Mouse (Mus musculus) liver, embryonic 14.5 days (tissue): ENCODE results near the gene Stac2.

Source experiments
- CTCF ChIP-seq: IDR thresholded peaks from 2 replicates; pipeline ENCODE4 v1.5.1; 2016; ENCODE audit warnings: antibody characterized with exemption, low read depth, control low read depth
- EP300 ChIP-seq: IDR thresholded peaks from 2 replicates; pipeline ENCODE4 v1.6.1; 2016; ENCODE audit warnings: antibody characterized with exemption, low read depth

DNA sequence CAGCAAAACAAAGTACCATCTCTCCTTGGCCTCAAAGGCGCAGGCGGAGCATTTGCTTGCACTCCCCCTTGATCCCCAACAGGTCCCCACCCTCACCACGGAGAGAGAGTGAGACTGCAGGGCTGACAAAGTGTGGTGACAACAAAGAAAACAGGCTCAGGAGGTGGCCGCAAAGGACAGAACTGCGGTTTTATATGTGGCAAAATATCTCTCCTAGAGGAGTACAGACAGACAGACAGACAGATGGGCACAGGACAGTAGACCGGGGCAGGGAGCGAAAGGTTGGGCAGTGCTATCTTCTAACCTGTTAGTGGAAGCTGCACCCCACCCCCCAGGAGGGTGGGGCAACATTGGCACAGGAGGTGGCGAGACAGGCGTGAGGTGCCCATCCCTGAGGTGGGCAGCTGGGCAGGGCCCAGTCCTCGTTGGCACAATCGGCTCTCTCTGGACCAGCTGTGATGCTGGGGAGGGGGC lies 51.9 kb downstream of the Stac2 start:
- TF ChIP-seq CTCF (no peak), EP300 (no peak)
